Mouse (Mus musculus): Measurements from ENCODE around the gene Cpa1. TPM values are rescaled to one million over a fixed set of nuclear protein-coding genes. Genes with fewer than 3 reads are reported as not detected.

The Cpa1 gene
- polyA plus RNA-seq, 1 experiment: not detected

- no peak overlapping the region for H3K27ac ChIP-seq (ENCODE audit: control insufficient read depth, insufficient read depth, low read length)
- H3K27me3 ChIP-seq (ENCODE audit: control insufficient read depth, insufficient read depth, low read length): no peaks in the 10 kb centered on the region; the same call in 1 of the 2 replicates
- no peaks in the 10 kb centered on the region for H3K4me1 ChIP-seq (replicated peaks; ENCODE audit: control insufficient read depth, insufficient read depth, low read length)
- WGBS: 94% methylated on average over 6 of the region's 6 CpGs
- TF ChIP-seq POLR2A (IDR thresholded peaks at IDR 0.05; ENCODE audit: control insufficient read depth, extremely low read depth, insufficient read depth, low read length, poor library complexity) (no peak), CTCF (IDR thresholded peaks at IDR 0.05; ENCODE audit: borderline replicate concordance, control insufficient read depth, extremely low read depth, insufficient read depth, low read length, poor library complexity) (no peak)
- H3K4me3 ChIP-seq (ENCODE audit: control insufficient read depth, insufficient read depth, low read length): no peak overlapping the region
- no peak for DNase-seq
- H3K36me3 ChIP-seq (ENCODE audit: control insufficient read depth, insufficient read depth, low read length): no peaks in the 10 kb centered on the region
Observed at GRCm38 (mm10) chr6:30614251-30614650, 24.8 kb upstream of the Cpa1 start.

- Histone ChIP-seq H3K4me1 (replicated peaks; ENCODE audit: control insufficient read depth, insufficient read depth, low read length) (no peaks in the 10 kb centered on the region), H3K27ac (ENCODE audit: control insufficient read depth, insufficient read depth, low read length) (no peak overlapping the region), H3K4me3 (ENCODE audit: control insufficient read depth, insufficient read depth, low read length) (no peak overlapping the region), H3K36me3 (ENCODE audit: control insufficient read depth, insufficient read depth, low read length) (no peaks in the 10 kb centered on the region), H3K27me3 (ENCODE audit: control insufficient read depth, insufficient read depth, low read length) (no peaks in the 10 kb centered on the region; the same call in 1 of the 2 replicates)
- 35% methylated on average over 4 of the region's 4 CpGs for WGBS
- TF ChIP-seq POLR2A (IDR thresholded peaks at IDR 0.05; ENCODE audit: control insufficient read depth, extremely low read depth, insufficient read depth, low read length, poor library complexity): no peak
- TF ChIP-seq CTCF (IDR thresholded peaks at IDR 0.05; ENCODE audit: borderline replicate concordance, control insufficient read depth, extremely low read depth, insufficient read depth, low read length, poor library complexity): no peak
- DNase-seq: no peak
Observed at GRCm38 (mm10) chr6:30615741-30616140, 23.3 kb upstream of the Cpa1 start.

GRCm38 (mm10) chr6:30616491-30616941 is 22.5 kb upstream of the Cpa1 start:
- Histone ChIP-seq H3K4me3 (ENCODE audit: control insufficient read depth, insufficient read depth, low read length) (no peak overlapping the region), H3K4me1 (replicated peaks; ENCODE audit: control insufficient read depth, insufficient read depth, low read length) (no peaks in the 10 kb centered on the region), H3K27me3 (ENCODE audit: control insufficient read depth, insufficient read depth, low read length) (no peaks in the 10 kb centered on the region; the same call in 1 of the 2 replicates), H3K27ac (ENCODE audit: control insufficient read depth, insufficient read depth, low read length) (no peak overlapping the region), H3K36me3 (ENCODE audit: control insufficient read depth, insufficient read depth, low read length) (no peaks in the 10 kb centered on the region)
- no peak for DNase-seq
- TF ChIP-seq POLR2A (IDR thresholded peaks at IDR 0.05; ENCODE audit: control insufficient read depth, extremely low read depth, insufficient read depth, low read length, poor library complexity): no peak
- no peak for TF ChIP-seq CTCF (IDR thresholded peaks at IDR 0.05; ENCODE audit: borderline replicate concordance, control insufficient read depth, extremely low read depth, insufficient read depth, low read length, poor library complexity)
- WGBS: 4% methylated on average over 8 of the region's 8 CpGs

- H3K27ac ChIP-seq (ENCODE audit: control insufficient read depth, insufficient read depth, low read length): no peak overlapping the region
- no peak for DNase-seq
- no peaks in the 10 kb centered on the region; the same call in 1 of the 2 replicates for H3K27me3 ChIP-seq (ENCODE audit: control insufficient read depth, insufficient read depth, low read length)
- no peak overlapping the region for H3K4me3 ChIP-seq (ENCODE audit: control insufficient read depth, insufficient read depth, low read length)
- WGBS: 5% methylated on average over 13 of the region's 13 CpGs
- TF ChIP-seq CTCF (IDR thresholded peaks at IDR 0.05; ENCODE audit: borderline replicate concordance, control insufficient read depth, extremely low read depth, insufficient read depth, low read length, poor library complexity): no peak
- no peak for TF ChIP-seq POLR2A (IDR thresholded peaks at IDR 0.05; ENCODE audit: control insufficient read depth, extremely low read depth, insufficient read depth, low read length, poor library complexity)
- H3K36me3 ChIP-seq (ENCODE audit: control insufficient read depth, insufficient read depth, low read length): no peaks in the 10 kb centered on the region
- H3K4me1 ChIP-seq (replicated peaks; ENCODE audit: control insufficient read depth, insufficient read depth, low read length): no peaks in the 10 kb centered on the region
Observed at GRCm38 (mm10) chr6:30617020-30617958, 21.7 kb upstream of the Cpa1 start.

- H3K36me3 ChIP-seq (ENCODE audit: control insufficient read depth, insufficient read depth, low read length): no peaks in the 10 kb centered on the region
- 26% methylated on average over 18 of the region's 18 CpGs for WGBS
- H3K27ac ChIP-seq (ENCODE audit: control insufficient read depth, insufficient read depth, low read length): no peak overlapping the region
- no peaks in the 10 kb centered on the region; the same call in 1 of the 2 replicates for H3K27me3 ChIP-seq (ENCODE audit: control insufficient read depth, insufficient read depth, low read length)
- TF ChIP-seq CTCF (IDR thresholded peaks at IDR 0.05; ENCODE audit: borderline replicate concordance, control insufficient read depth, extremely low read depth, insufficient read depth, low read length, poor library complexity) (no peak), POLR2A (IDR thresholded peaks at IDR 0.05; ENCODE audit: control insufficient read depth, extremely low read depth, insufficient read depth, low read length, poor library complexity) (no peak)
- no peak overlapping the region for H3K4me3 ChIP-seq (ENCODE audit: control insufficient read depth, insufficient read depth, low read length)
- no peaks in the 10 kb centered on the region for H3K4me1 ChIP-seq (replicated peaks; ENCODE audit: control insufficient read depth, insufficient read depth, low read length)
- no peak for DNase-seq
Observed at GRCm38 (mm10) chr6:30617959-30618590, 20.9 kb upstream of the Cpa1 start.

- WGBS: 79% methylated on average over 6 of the region's 6 CpGs
- H3K4me3 ChIP-seq (ENCODE audit: control insufficient read depth, insufficient read depth, low read length): no peak overlapping the region
- H3K27ac ChIP-seq (ENCODE audit: control insufficient read depth, insufficient read depth, low read length): no peak overlapping the region
- H3K36me3 ChIP-seq (ENCODE audit: control insufficient read depth, insufficient read depth, low read length): no peaks in the 10 kb centered on the region
- no peaks in the 10 kb centered on the region for H3K4me1 ChIP-seq (replicated peaks; ENCODE audit: control insufficient read depth, insufficient read depth, low read length)
- TF ChIP-seq POLR2A (IDR thresholded peaks at IDR 0.05; ENCODE audit: control insufficient read depth, extremely low read depth, insufficient read depth, low read length, poor library complexity) (no peak), CTCF (IDR thresholded peaks at IDR 0.05; ENCODE audit: borderline replicate concordance, control insufficient read depth, extremely low read depth, insufficient read depth, low read length, poor library complexity) (no peak)
- H3K27me3 ChIP-seq (ENCODE audit: control insufficient read depth, insufficient read depth, low read length): no peaks in the 10 kb centered on the region; the same call in 1 of the 2 replicates
- no peak for DNase-seq
Observed at GRCm38 (mm10) chr6:30618735-30619134, 20.3 kb upstream of the Cpa1 start.

Data from thymus, adult 2 months (tissue).